ENCODE assay signal across 8 mouse cellular contexts in genomic region chr8:120504251-120505081, GRCm38 (mm10).
DNase-seq lines count a peak whose midpoint lies in the region; ATAC-seq and TF ChIP-seq lines count a peak whose summit lies in the region.

No protein-coding gene starts in this region.

- TF ChIP-seq POLR2A in ES-Bruce4 (IDR thresholded peaks at IDR 0.05; ENCODE audit: insufficient read depth, low read length) = no peak
- TF ChIP-seq POLR2A in embryonic fibroblast, embryonic 13.5 days (IDR thresholded peaks at IDR 0.05; ENCODE audit: low read depth, low read length) = no peak

- H3K36me3 ChIP-seq in ES-Bruce4 (ENCODE audit: control insufficient read depth, insufficient read depth, low read length, poor library complexity, severe bottlenecking) = no peaks in the 10 kb centered on the region
- H3K36me3 ChIP-seq in heart, postnatal 0 days (replicated peaks; ENCODE audit: control insufficient read depth, insufficient read depth, low read length) = no peaks in the 10 kb centered on the region
- H3K36me3 ChIP-seq in midbrain, embryonic 12.5 days = no peaks in the 10 kb centered on the region

- peak overlapping the region; percentile 43 for H3K9ac ChIP-seq in ES-Bruce4 (ENCODE audit: low read depth, poor library complexity, severe bottlenecking)
- peak overlapping the region; percentile 15; the same call in 1 of the 2 replicates for H3K9ac ChIP-seq in heart, postnatal 0 days (replicated peaks; ENCODE audit: low read depth, low read length)
- H3K9ac ChIP-seq in midbrain, embryonic 12.5 days (replicated peaks) = peak overlapping the region; percentile 39

- peak overlapping the region; percentile 46 for H3K4me2 ChIP-seq in heart, postnatal 0 days (ENCODE audit: low read depth, low read length)
- peak overlapping the region; percentile 56 for H3K4me2 ChIP-seq in midbrain, embryonic 12.5 days (replicated peaks)

- DNase-seq in adrenal gland, postnatal 14 days = peak; percentile 87
- no peak for DNase-seq in heart, postnatal 0 days (ENCODE audit: low spot score)
- DNase-seq in kidney, postnatal 14 days = peak; percentile 88
- no peak for DNase-seq in left cerebral cortex, adult 11 months (ENCODE audit: low spot score)

- H3K27me3 ChIP-seq in ES-Bruce4 (ENCODE audit: control insufficient read depth, insufficient read depth, low read length, poor library complexity, severe bottlenecking) = no peaks in the 10 kb centered on the region
- H3K27me3 ChIP-seq in heart, postnatal 0 days (ENCODE audit: control insufficient read depth, insufficient read depth, low read length) = no peaks in the 10 kb centered on the region
- H3K27me3 ChIP-seq in midbrain, embryonic 12.5 days = peaks cover 58% of the 10 kb centered on the region

- H3K4me3 ChIP-seq in ES-Bruce4 (ENCODE audit: low read depth, low read length) = peak overlapping the region; percentile 49
- no peak overlapping the region for H3K4me3 ChIP-seq in embryonic fibroblast, embryonic 13.5 days (ENCODE audit: insufficient read depth, low read length)
- peak overlapping the region; percentile 30 for H3K4me3 ChIP-seq in heart, postnatal 0 days (ENCODE audit: low read depth, low read length)
- peak overlapping the region; percentile 30 for H3K4me3 ChIP-seq in midbrain, embryonic 12.5 days

- no peak for TF ChIP-seq CTCF in ES-Bruce4 (IDR thresholded peaks at IDR 0.05; ENCODE audit: low read depth, low read length)
- no peak for TF ChIP-seq CTCF in embryonic fibroblast, embryonic 13.5 days (IDR thresholded peaks at IDR 0.05; ENCODE audit: borderline replicate concordance, insufficient read depth, low read length)
- TF ChIP-seq CTCF in heart, postnatal 0 days (IDR thresholded peaks at IDR 0.05; ENCODE audit: low read depth) = no peak

- peak; percentile 35 for ATAC-seq in heart, postnatal 0 days (ENCODE audit: insufficient read depth, low read depth)
- ATAC-seq in midbrain, embryonic 12.5 days (ENCODE audit: low FRiP score, low read depth) = peak; percentile 1; the same call in 1 of the 2 replicates
- ATAC-seq in activated CD4-positive, CD25-positive, alpha-beta regulatory T cell, adult 4 months = no peak

- H3K27ac ChIP-seq in ES-Bruce4 (ENCODE audit: insufficient read depth, low read length) = no peak overlapping the region
- H3K27ac ChIP-seq in embryonic fibroblast, embryonic 13.5 days (ENCODE audit: insufficient read depth, low read length) = peak overlapping the region; percentile 14
- peak overlapping the region; percentile 60 for H3K27ac ChIP-seq in heart, postnatal 0 days (ENCODE audit: low read depth)
- peak overlapping the region; percentile 95 for H3K27ac ChIP-seq in midbrain, embryonic 12.5 days (replicated peaks)

- H3K4me1 ChIP-seq in ES-Bruce4 (ENCODE audit: control insufficient read depth, insufficient read depth, low read length) = peaks cover 9% of the 10 kb centered on the region
- H3K4me1 ChIP-seq in embryonic fibroblast, embryonic 13.5 days (ENCODE audit: control insufficient read depth, insufficient read depth, low read length) = peaks cover 9% of the 10 kb centered on the region; the same call in 1 of the 2 replicates
- peaks cover 42% of the 10 kb centered on the region for H3K4me1 ChIP-seq in heart, postnatal 0 days (ENCODE audit: control insufficient read depth, insufficient read depth)
- peaks cover 97% of the 10 kb centered on the region for H3K4me1 ChIP-seq in midbrain, embryonic 12.5 days

- no peaks in the 10 kb centered on the region for H3K9me3 ChIP-seq in ES-Bruce4 (replicated peaks; ENCODE audit: control insufficient read depth, insufficient read depth, low read length, poor library complexity, severe bottlenecking)
- no peaks in the 10 kb centered on the region for H3K9me3 ChIP-seq in heart, postnatal 0 days (replicated peaks; ENCODE audit: control insufficient read depth, low read length)
- H3K9me3 ChIP-seq in midbrain, embryonic 12.5 days = no peaks in the 10 kb centered on the region

- WGBS in heart, postnatal 0 days = 5% methylated on average over 19 of the region's 20 CpGs
- WGBS in midbrain, embryonic 12.5 days = 3% methylated on average over 20 of the region's 20 CpGs

- TF ChIP-seq EP300 in ES-Bruce4 (IDR thresholded peaks at IDR 0.05; ENCODE audit: insufficient read depth, low read depth, low read length) = no peak
- TF ChIP-seq EP300 in heart, postnatal 0 days (IDR thresholded peaks at IDR 0.05; ENCODE audit: low read depth) = no peak

Comparison
In these comparisons a context has a peak if more than half of its experiments do, and no peak if none do; other contexts are left out.
1. DNase-seq: peak in adrenal gland, postnatal 14 days (single experiment) and kidney, postnatal 14 days (single experiment); none in heart, postnatal 0 days (single experiment) and left cerebral cortex, adult 11 months (single experiment).
2. Peak in every context shown above with its lines, with median percentiles within 50 percentile points of each other: H3K9ac ChIP-seq.